Comparison of ENCODE assay signal across 8 mouse cellular contexts in genomic region chr11:9317076-9317929, GRCm38 (mm10).
A peak's percentile ranks its signal among the peaks of the same experiment; 100 is the strongest.
DNase-seq lines count a peak whose midpoint lies in the region; ATAC-seq and TF ChIP-seq lines count a peak whose summit lies in the region.

No protein-coding gene starts in this region.

- H3K9ac ChIP-seq in ES-Bruce4 (ENCODE audit: low read depth, poor library complexity, severe bottlenecking), result no peak overlapping the region
- no peak overlapping the region for H3K9ac ChIP-seq in embryonic facial prominence, embryonic 14.5 days (ENCODE audit: low read depth, low read length)
- H3K9ac ChIP-seq in hindbrain, embryonic 11.5 days (ENCODE audit: low read depth, low read length), result no peak overlapping the region

- H3K4me3 ChIP-seq in ES-Bruce4 (ENCODE audit: low read depth, low read length), result no peak overlapping the region
- no peak overlapping the region for H3K4me3 ChIP-seq in embryonic facial prominence, embryonic 14.5 days (ENCODE audit: low read depth, low read length)
- no peak overlapping the region for H3K4me3 ChIP-seq in hindbrain, embryonic 11.5 days (ENCODE audit: low read depth, low read length)

- DNase-seq in adrenal gland, postnatal 4 days (ENCODE audit: low spot score in 2 of 2), result peak; percentile 25 to 36
- DNase-seq in embryonic facial prominence, embryonic 14.5 days (ENCODE audit: low spot score), result peak; percentile 54
- peak; percentile 76 for DNase-seq in hindbrain, embryonic 11.5 days (ENCODE audit: low spot score)
- peak; percentile 87 to 89 for DNase-seq in layer of hippocampus, postnatal 10 days (ENCODE audit: low spot score in 2 of 2)
- DNase-seq in lung, postnatal 36 days, result peak; percentile 67
- peak; percentile 80 to 88 for DNase-seq in right cerebral cortex, postnatal 10 days (ENCODE audit: low spot score in 2 of 2)
- peak; percentile 28 to 76 for DNase-seq in urinary bladder, postnatal 4 days (ENCODE audit: low spot score in 2 of 2)

- ATAC-seq in embryonic facial prominence, embryonic 14.5 days (ENCODE audit: low read depth), result peak; percentile 85
- ATAC-seq in hindbrain, embryonic 11.5 days (ENCODE audit: low FRiP score), result peak; percentile 83

- no peak for TF ChIP-seq EP300 in ES-Bruce4 (IDR thresholded peaks at IDR 0.05; ENCODE audit: insufficient read depth, low read depth, low read length)

- WGBS in embryonic facial prominence, embryonic 14.5 days, result 31% methylated on average over 6 of the region's 6 CpGs
- 36% methylated on average over 6 of the region's 6 CpGs for WGBS in hindbrain, embryonic 11.5 days

- H3K4me1 ChIP-seq in ES-Bruce4 (ENCODE audit: control insufficient read depth, insufficient read depth, low read length), result peaks cover 3% of the 10 kb centered on the region
- H3K4me1 ChIP-seq in embryonic facial prominence, embryonic 14.5 days (ENCODE audit: control insufficient read depth, insufficient read depth, low read length), result no peaks in the 10 kb centered on the region
- H3K4me1 ChIP-seq in hindbrain, embryonic 11.5 days (replicated peaks; ENCODE audit: control insufficient read depth, insufficient read depth, low read length), result no peaks in the 10 kb centered on the region

- no peaks in the 10 kb centered on the region for H3K9me3 ChIP-seq in ES-Bruce4 (replicated peaks; ENCODE audit: control insufficient read depth, insufficient read depth, low read length, poor library complexity, severe bottlenecking)
- no peaks in the 10 kb centered on the region for H3K9me3 ChIP-seq in embryonic facial prominence, embryonic 14.5 days (ENCODE audit: control insufficient read depth, low read length)
- H3K9me3 ChIP-seq in hindbrain, embryonic 11.5 days (ENCODE audit: control insufficient read depth, low read length), result no peaks in the 10 kb centered on the region

- TF ChIP-seq POLR2A in ES-Bruce4 (IDR thresholded peaks at IDR 0.05; ENCODE audit: insufficient read depth, low read length), result no peak

- H3K4me2 ChIP-seq in embryonic facial prominence, embryonic 14.5 days (ENCODE audit: low read depth, low read length), result no peak overlapping the region
- no peak overlapping the region for H3K4me2 ChIP-seq in hindbrain, embryonic 11.5 days (replicated peaks; ENCODE audit: low read depth, low read length)

- no peaks in the 10 kb centered on the region for H3K36me3 ChIP-seq in ES-Bruce4 (ENCODE audit: control insufficient read depth, insufficient read depth, low read length, poor library complexity, severe bottlenecking)
- H3K36me3 ChIP-seq in embryonic facial prominence, embryonic 14.5 days (ENCODE audit: control insufficient read depth, insufficient read depth, low read length), result no peaks in the 10 kb centered on the region
- no peaks in the 10 kb centered on the region for H3K36me3 ChIP-seq in hindbrain, embryonic 11.5 days (ENCODE audit: control insufficient read depth, insufficient read depth, low read length)

- TF ChIP-seq CTCF in ES-Bruce4 (IDR thresholded peaks at IDR 0.05; ENCODE audit: low read depth, low read length), result peak; percentile 71

- H3K27me3 ChIP-seq in ES-Bruce4 (ENCODE audit: control insufficient read depth, insufficient read depth, low read length, poor library complexity, severe bottlenecking), result no peaks in the 10 kb centered on the region
- no peaks in the 10 kb centered on the region for H3K27me3 ChIP-seq in embryonic facial prominence, embryonic 14.5 days (replicated peaks; ENCODE audit: control insufficient read depth, insufficient read depth, low read length)
- H3K27me3 ChIP-seq in hindbrain, embryonic 11.5 days (ENCODE audit: control insufficient read depth, insufficient read depth, low read length), result no peaks in the 10 kb centered on the region

- H3K27ac ChIP-seq in ES-Bruce4 (ENCODE audit: insufficient read depth, low read length), result no peak overlapping the region
- no peak overlapping the region for H3K27ac ChIP-seq in embryonic facial prominence, embryonic 14.5 days (replicated peaks; ENCODE audit: low read depth, low read length)
- H3K27ac ChIP-seq in hindbrain, embryonic 11.5 days (ENCODE audit: low read depth, low read length), result no peak overlapping the region

Comparison
In these comparisons a context has a peak if more than half of its experiments do, and no peak if none do; other contexts are left out.
1. DNase-seq: peak in every context shown above with its lines; median percentile 88 in layer of hippocampus, postnatal 10 days; 84 in right cerebral cortex, postnatal 10 days; 76 in hindbrain, embryonic 11.5 days; 67 in lung, postnatal 36 days; 54 in embryonic facial prominence, embryonic 14.5 days; 52 in urinary bladder, postnatal 4 days; 30 in adrenal gland, postnatal 4 days.